Mouse (Mus musculus) small intestine, adult 2 months (tissue): ENCODE data around the gene Scap. TPM values are rescaled to one million over a fixed set of nuclear protein-coding genes. Genes with fewer than 3 reads are reported as not detected.

ENCODE experiments used
- H3K27ac ChIP-seq: fragments of 200-500 bp; 2 replicates; pipeline ENCODE4 v1.5.1; 2012; ENCODE audit warnings: low read depth, low read length, control low read depth, inconsistent platforms; ENCODE audit not compliant: insufficient read depth
- H3K27me3 ChIP-seq: fragments of 200-500 bp; 2 replicates; pipeline ENCODE4 v1.6.1; 2012; ENCODE audit warnings: mild to moderate bottlenecking, moderate library complexity, low read length, inconsistent platforms; ENCODE audit not compliant: control insufficient read depth, insufficient read depth
- H3K36me3 ChIP-seq: fragments of 200-500 bp; 2 replicates; pipeline ENCODE4 v1.6.1; 2012; ENCODE audit warnings: mild to moderate bottlenecking, low read length, control low read depth, inconsistent platforms; ENCODE audit not compliant: control insufficient read depth, insufficient read depth
- H3K4me1 ChIP-seq: fragments of 200-500 bp; 2 replicates; pipeline ENCODE4 v1.6.1; 2012; ENCODE audit warnings: low read length, inconsistent platforms, mixed read lengths; ENCODE audit not compliant: control insufficient read depth, insufficient read depth, insufficient read length
- H3K4me3 ChIP-seq: fragments of 200-500 bp; 2 replicates; pipeline ENCODE4 v1.5.1; 2012; ENCODE audit warnings: low read depth, mild to moderate bottlenecking, control low read depth, inconsistent platforms, low read length, moderate library complexity
- CTCF ChIP-seq: fragments of 200-500 bp; IDR thresholded peaks from 2 replicates; pipeline ENCODE4 v1.5.1; 2012; ENCODE audit warnings: low read depth, mild to moderate bottlenecking, control low read depth, inconsistent platforms, low read length, moderate library complexity, mixed read lengths; ENCODE audit not compliant: insufficient replicate concordance, insufficient read length; ENCODE audit errors: extremely low read depth
- POLR2A ChIP-seq: fragments of 200-500 bp; IDR thresholded peaks from 2 replicates; pipeline ENCODE4 v1.6.1; 2012; ENCODE audit warnings: low read depth, mild to moderate bottlenecking, control low read depth, inconsistent platforms, low read length, moderate library complexity
- WGBS: fragments of 180-500 bp; shearing (Covaris S2); methylation state at CpG from one replicate; pipeline ENCODE4 v1.1.7; 2018; 5-methylcytosine and 5-hydroxymethylcytosine counted together
- polyA plus RNA-seq: library from polyadenylated mRNA; depleted of rRNA; stranded (reverse); fragments of >200 nt; gene quantifications from 2 replicates; pipeline ENCODE4 v1.2.3, GENCODE M21; 2012

Scap gene
- polyA plus RNA-seq, 1 experiment, result 34.9 TPM

DNA sequence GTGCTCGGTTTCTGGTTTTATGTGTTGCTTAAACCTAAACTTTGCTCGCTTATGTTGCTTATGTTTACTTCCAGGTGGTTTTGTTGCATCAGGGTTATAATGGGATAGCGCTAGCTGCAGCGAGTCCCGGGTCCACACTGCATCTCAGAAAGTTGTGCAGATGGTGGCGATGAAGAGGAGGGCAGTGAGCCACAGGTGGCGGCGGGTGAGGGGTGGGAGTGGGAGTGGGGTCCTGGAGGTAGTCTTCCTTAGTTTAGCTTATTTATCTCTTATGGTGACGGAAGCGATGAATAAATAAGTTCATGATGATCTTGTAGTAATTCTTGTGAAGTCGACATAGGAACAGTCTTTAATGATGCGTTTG, 790 bp downstream of the Scap start:
- TF ChIP-seq CTCF, result no peak
- no peak for TF ChIP-seq POLR2A
- peaks cover 5% of the 10 kb centered on the region; the same call in 1 of the 2 replicates for H3K4me1 ChIP-seq
- no peak overlapping the region for H3K27ac ChIP-seq
- 5% methylated on average over 12 of the region's 12 CpGs for WGBS
- H3K27me3 ChIP-seq, result no peaks in the 10 kb centered on the region
- peak overlapping the region; percentile 93 for H3K4me3 ChIP-seq
- H3K36me3 ChIP-seq, result no peaks in the 10 kb centered on the region

DNA sequence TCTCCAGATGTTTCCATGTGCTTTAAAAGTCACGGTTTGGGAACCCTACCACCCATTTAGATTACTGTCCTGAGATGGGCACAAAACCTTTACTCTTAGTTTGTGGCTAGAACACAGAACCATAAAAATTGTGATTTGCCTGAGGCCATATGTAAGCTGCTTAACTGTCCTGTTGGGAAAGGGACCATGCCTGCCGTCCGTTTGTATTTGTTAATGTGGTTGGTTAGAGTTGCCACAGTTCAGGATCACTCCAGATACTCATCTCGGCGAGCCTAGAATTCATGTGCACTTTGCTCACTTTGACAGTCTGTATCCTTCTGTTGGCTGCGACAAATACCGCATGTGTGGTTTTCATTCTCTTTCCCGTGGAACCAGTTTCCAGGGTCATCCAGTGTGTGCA, 1.8 kb downstream of the Scap start:
- Histone ChIP-seq H3K27ac (no peak overlapping the region), H3K4me1 (peaks cover 2% of the 10 kb centered on the region; the same call in 1 of the 2 replicates), H3K4me3 (no peak overlapping the region), H3K27me3 (no peaks in the 10 kb centered on the region), H3K36me3 (no peaks in the 10 kb centered on the region)
- 40% methylated on average over 8 of the region's 8 CpGs for WGBS
- TF ChIP-seq CTCF (no peak), POLR2A (no peak)

DNA sequence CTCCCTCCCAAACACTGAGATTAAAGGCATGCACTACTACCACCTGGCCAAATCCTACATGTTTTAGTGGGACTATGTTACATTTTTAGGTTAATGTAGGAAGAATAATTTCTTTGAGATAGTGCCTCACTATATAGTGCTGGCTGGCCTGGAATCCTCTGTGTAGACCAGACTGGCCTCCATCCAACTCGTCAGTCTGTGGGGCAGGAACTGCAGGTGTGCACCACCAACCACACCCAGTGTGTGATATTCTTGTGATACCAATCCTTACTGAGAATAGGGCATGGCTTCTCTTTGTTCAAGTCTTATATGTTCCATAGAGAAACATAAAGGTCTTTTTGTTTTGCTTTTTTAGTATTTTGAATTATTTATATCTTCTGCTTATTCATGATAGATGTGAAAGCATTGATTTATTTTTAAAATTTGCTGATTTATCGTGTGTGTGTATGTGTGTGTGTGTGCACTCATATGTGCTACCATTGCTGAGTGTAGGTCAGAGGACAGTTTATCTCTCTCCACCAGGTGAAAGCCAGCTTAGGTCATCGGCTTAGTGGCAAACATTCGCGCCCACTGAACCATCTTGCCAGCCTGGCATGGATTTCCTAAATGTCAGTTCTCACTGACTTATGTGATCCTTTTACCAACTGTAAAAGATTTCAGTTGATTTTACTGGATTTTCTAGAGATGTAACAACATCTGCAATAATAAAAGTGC, 7.1 kb downstream of the Scap start:
- Histone ChIP-seq H3K27ac (no peak overlapping the region), H3K4me1 (peaks cover 4% of the 10 kb centered on the region; the same call in 1 of the 2 replicates), H3K27me3 (no peaks in the 10 kb centered on the region), H3K4me3 (no peak overlapping the region), H3K36me3 (no peaks in the 10 kb centered on the region)
- no peak for TF ChIP-seq POLR2A
- TF ChIP-seq CTCF, result no peak
- WGBS, result 70% methylated on average over 5 of the region's 5 CpGs

DNA sequence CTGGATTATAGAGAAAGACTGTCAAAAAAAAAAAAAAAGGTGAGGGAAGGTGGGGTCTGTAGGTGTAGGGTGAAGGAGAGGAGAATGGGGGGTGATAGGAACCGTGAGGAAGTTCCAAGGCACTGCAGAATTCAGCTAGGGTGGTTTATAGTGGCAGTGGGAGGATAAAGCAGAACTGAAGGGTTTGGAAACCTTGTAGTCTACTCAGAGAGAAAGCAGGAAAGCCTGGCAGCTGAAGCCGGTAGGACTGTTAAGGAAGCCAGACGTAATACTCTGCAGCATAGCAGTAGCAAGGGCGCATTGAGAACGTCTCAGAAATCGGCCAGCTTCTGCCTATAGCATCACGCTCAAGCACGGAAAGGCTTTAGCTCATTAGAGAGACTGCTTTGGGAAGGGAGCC, 8.9 kb downstream of the Scap start:
- no peak for TF ChIP-seq CTCF
- no peak for TF ChIP-seq POLR2A
- 86% methylated on average over 8 of the region's 8 CpGs for WGBS
- H3K27ac ChIP-seq, result no peak overlapping the region

DNA sequence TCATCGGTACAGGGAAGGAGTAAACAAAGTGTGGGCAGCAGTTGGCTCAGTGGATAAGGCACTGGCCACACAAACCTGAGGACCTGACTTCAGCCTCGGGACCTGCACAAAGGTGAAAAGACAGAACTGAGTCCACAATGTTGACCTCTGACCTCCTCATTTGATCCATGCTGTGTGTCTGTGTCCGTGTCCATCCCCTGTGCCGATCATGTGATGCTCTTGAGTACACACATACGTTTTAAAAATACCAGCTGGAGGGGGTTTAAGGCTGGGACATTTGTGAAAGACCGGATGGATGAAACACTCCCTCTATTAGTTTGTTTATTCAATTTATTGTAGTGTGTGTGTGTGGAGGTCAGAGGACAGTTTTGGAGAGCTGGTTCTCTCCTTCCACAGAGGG, 10.7 kb downstream of the Scap start:
- no peak for TF ChIP-seq CTCF
- no peak for TF ChIP-seq POLR2A
- no peaks in the 10 kb centered on the region for H3K27me3 ChIP-seq
- no peak overlapping the region for H3K4me3 ChIP-seq
- H3K27ac ChIP-seq, result no peak overlapping the region
- no peaks in the 10 kb centered on the region for H3K36me3 ChIP-seq
- peaks cover 4% of the 10 kb centered on the region; the same call in 1 of the 2 replicates for H3K4me1 ChIP-seq
- WGBS, result 20% methylated on average over 6 of the region's 6 CpGs

More for the DNA sequence above, 8.9 kb downstream of the Scap start:
- Histone ChIP-seq H3K27me3 (no peaks in the 10 kb centered on the region), H3K4me3 (no peak overlapping the region), H3K36me3 (no peaks in the 10 kb centered on the region), H3K4me1 (peaks cover 4% of the 10 kb centered on the region; the same call in 1 of the 2 replicates)

DNA sequence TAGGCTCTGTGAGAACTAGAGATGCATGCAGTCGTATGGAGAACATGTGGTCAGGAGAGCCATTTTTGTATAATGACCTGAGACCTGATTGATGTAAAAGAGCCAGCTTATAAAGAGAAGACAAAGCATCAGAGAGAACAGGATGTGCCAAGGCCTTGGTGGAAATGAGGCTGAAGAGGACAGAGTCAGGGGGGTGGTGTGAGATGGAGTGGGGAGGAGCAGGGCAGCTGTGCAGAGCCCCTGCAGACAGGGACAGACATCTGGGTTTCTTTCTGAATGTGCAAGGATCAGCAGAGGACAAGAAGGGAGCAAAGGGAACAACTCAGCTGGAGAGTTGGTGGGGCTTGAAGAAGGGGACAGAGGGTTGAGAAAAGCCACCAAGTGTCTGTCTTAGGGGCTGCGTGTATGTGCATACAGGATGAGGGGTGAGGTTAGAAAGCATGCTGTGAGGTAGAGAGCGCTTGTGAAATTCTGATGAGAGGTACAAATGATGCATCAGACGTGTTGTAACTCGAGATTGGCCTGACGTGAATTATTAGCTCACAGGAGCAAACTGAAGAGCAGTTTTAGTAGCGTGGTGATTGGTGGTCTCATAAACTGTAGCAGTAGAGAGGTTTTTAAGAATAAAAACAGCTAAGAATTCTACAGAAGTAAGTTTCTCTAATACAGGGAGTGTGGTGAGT, 12.1 kb downstream of the Scap start:
- no peaks in the 10 kb centered on the region for H3K27me3 ChIP-seq
- TF ChIP-seq POLR2A (no peak), CTCF (no peak)
- H3K4me3 ChIP-seq, result no peak overlapping the region
- H3K27ac ChIP-seq, result no peak overlapping the region
- WGBS, result 85% methylated on average over 7 of the region's 7 CpGs
- H3K4me1 ChIP-seq, result peaks cover 4% of the 10 kb centered on the region; the same call in 1 of the 2 replicates
- no peaks in the 10 kb centered on the region for H3K36me3 ChIP-seq

DNA sequence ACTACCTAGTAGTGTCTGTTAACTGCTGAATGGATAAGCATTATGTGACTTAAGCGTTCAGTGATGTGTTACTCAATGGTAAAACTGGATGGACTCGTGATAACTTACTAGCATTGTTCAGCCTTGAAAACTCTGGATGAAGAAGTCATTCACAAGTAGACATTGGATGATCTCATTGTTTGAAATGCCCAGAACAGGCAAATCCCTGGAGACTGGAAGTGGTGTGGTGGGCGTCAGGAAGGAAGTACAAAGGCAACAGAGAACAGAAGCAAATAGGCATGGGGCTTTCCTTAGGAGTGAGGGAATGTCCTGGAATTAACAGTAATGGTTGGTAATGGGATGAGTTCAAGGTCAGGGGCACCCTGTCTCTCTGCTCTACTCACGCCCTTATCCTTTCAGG, 15.8 kb downstream of the Scap start:
- Histone ChIP-seq H3K4me3 (no peak overlapping the region), H3K4me1 (no peaks in the 10 kb centered on the region; the same call in 1 of the 2 replicates), H3K27ac (no peak overlapping the region), H3K36me3 (peaks cover 4% of the 10 kb centered on the region; the same call in 1 of the 2 replicates), H3K27me3 (no peaks in the 10 kb centered on the region)
- 85% methylated on average over 4 of the region's 4 CpGs for WGBS
- no peak for TF ChIP-seq CTCF
- TF ChIP-seq POLR2A, result no peak
